Mouse (Mus musculus) embryonic fibroblast, embryonic 13.5 days (primary cell): ENCODE results near the gene Abhd12.

Experiments
- CTCF ChIP-seq: IDR thresholded peaks from 2 replicates; pipeline ENCODE4 v1.5.1; 2011; ENCODE audit warnings: mild to moderate bottlenecking, control low read depth, low read length, moderate library complexity, borderline replicate concordance; ENCODE audit not compliant: insufficient read depth
- POLR2A ChIP-seq: IDR thresholded peaks from 2 replicates; pipeline ENCODE4 v1.6.1; 2011; ENCODE audit warnings: low read depth, mild to moderate bottlenecking, control low read depth, low read length, moderate library complexity

DNA sequence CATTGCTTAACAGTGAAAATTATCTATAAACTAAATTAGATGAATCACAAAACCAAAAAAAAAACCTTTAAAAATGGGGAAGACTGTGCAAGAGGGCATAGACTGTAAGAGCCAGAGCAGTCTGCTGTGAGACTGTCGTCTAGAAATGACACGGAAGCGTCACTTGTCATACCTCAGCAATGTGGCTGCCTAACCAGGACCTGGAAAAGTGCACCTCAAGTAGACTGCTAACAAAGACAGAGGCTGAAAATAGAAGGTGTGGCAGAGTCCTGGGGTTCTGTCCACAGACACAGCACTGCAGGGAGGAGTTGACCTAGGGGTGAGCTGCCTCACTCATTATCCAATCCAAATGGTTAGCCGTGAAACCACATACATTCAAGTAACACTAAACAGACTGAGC lies 17.6 kb upstream of the Abhd12 start:
- TF ChIP-seq CTCF (no peak), POLR2A (no peak)
